Mouse (Mus musculus): Measurements from ENCODE around the gene Clpsl2.

DNA sequence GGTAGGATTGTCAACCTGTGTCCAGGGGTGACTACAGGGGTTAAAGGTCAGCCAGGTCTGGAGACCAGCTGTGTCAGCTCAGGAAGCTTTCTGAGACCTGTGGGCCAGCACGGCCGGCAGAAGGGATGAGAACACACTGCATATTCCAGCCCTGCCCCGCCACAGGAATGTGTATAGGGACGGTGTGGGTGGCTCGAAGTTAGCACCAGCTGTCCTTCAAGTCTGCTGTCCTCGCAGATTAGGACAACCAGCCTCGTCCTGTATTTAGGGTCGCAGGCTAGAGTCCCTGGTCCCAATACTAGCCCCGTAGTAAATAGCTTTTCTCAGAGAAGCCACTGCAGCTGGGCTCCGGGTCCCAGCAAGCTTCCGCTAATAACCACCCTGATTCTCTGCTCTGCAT, 661 bp upstream of the Clpsl2 start:
- no peak for TF ChIP-seq POLR2A (IDR thresholded peaks at IDR 0.05; ENCODE audit: borderline replicate concordance, insufficient read depth, low read length)
- TF ChIP-seq CTCF (IDR thresholded peaks at IDR 0.05; ENCODE audit: borderline replicate concordance, insufficient read depth, low read depth, low read length) = no peak
